Mouse (Mus musculus): ENCODE data around the gene Ank3.

DNA sequence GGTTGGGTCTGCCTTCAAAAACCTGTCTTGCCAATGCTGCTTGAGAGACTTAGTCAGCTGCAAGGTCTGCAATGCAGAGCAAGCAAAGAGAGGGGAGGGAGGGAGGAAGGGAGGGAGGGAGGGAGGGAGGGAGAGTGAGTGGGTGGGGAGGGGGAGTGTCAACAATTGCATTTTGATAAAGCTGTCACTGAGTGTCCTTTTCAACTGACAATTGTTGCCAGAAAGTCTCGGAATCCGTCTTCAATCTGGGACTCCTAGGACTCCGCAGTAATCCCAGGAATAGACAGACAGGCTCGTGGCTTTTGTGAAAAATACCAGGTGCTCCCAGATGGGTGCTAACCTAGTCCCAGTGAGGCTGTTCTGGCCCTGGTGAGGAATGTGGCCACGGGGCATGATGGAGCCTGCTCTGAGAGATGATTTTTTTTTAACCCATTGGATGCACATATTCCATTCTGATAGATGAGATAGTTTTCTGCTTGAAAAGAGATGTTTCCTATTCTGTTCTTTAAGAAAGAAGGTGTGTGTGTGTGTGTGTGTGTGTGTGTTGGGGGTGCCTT, 254.6 kb downstream of the Ank3 start:
- TF ChIP-seq CTCF (IDR thresholded peaks at IDR 0.05; ENCODE audit: extremely low read depth, insufficient read length, insufficient replicate concordance, low read depth, low read length) (no peak), POLR2A (IDR thresholded peaks at IDR 0.05; ENCODE audit: low read depth, low read length) (no peak)
